Mouse (Mus musculus) midbrain, embryonic 15.5 days (tissue): ENCODE results near the gene Rnf180. TPM values are rescaled to one million over a fixed set of nuclear protein-coding genes. Genes with fewer than 3 reads are reported as not detected.

Experiments
- ATAC-seq: fragments of 200-750 bp; cut with Nextera tagmentation; replicated peaks from 2 replicates; pipeline ENCODE4 v1.8.0; 2017; ENCODE audit warnings: moderate TSS enrichment
- H3K27ac ChIP-seq: fragments of 300-500 bp; sonication (generic); 2 replicates; pipeline ENCODE4 v1.5.1; 2015; ENCODE audit warnings: mild to moderate bottlenecking, inconsistent platforms
- H3K27me3 ChIP-seq: fragments of 300-500 bp; sonication (generic); replicated peaks from 2 replicates; pipeline ENCODE4 v1.6.1; 2015; ENCODE audit warnings: inconsistent platforms
- H3K36me3 ChIP-seq: fragments of 300-500 bp; sonication (generic); replicated peaks from 2 replicates; pipeline ENCODE4 v1.6.1; 2015; ENCODE audit warnings: inconsistent platforms
- H3K4me1 ChIP-seq: fragments of 300-500 bp; sonication (generic); 2 replicates; pipeline ENCODE4 v1.6.1; 2015; ENCODE audit warnings: inconsistent platforms
- H3K4me2 ChIP-seq: fragments of 300-500 bp; sonication (generic); 2 replicates; pipeline ENCODE4 v1.6.1; 2015; ENCODE audit warnings: inconsistent platforms, mild to moderate bottlenecking, moderate library complexity
- H3K4me3 ChIP-seq: fragments of 300-500 bp; sonication (generic); 2 replicates; pipeline ENCODE4 v1.5.1; 2015; ENCODE audit warnings: mild to moderate bottlenecking, inconsistent platforms
- H3K9ac ChIP-seq: fragments of 300-500 bp; sonication (generic); 2 replicates; pipeline ENCODE4 v1.6.1; 2015; ENCODE audit warnings: mild to moderate bottlenecking, inconsistent platforms
- H3K9me3 ChIP-seq: fragments of 300-500 bp; sonication (generic); 2 replicates; pipeline ENCODE4 v1.6.1; 2016; ENCODE audit warnings: inconsistent platforms
- WGBS: fragments of 180-500 bp; shearing (Covaris S2); methylation state at CpG from one replicate; pipeline ENCODE4 v1.1.7; 2015; ENCODE audit warnings: mixed read lengths; 5-methylcytosine and 5-hydroxymethylcytosine counted together
- polyA plus RNA-seq: library from polyadenylated mRNA; unstranded; fragments of >200 nt; fragmentation: Nextera tagmentation; extraction: Ambion mirVana; gene quantifications from 2 replicates; pipeline ENCODE4 v1.2.1, GENCODE M21; 2015

Rnf180 gene
- polyA plus RNA-seq, 1 experiment from 2014 or later: 34.3 TPM

- Histone ChIP-seq H3K4me3 (no peak overlapping the region), H3K9me3 (no peaks in the 10 kb centered on the region), H3K4me1 (no peaks in the 10 kb centered on the region), H3K36me3 (no peaks in the 10 kb centered on the region), H3K9ac (no peak overlapping the region), H3K27ac (no peak overlapping the region), H3K4me2 (no peak overlapping the region), H3K27me3 (no peaks in the 10 kb centered on the region)
- ATAC-seq: no peak
- WGBS: 77% methylated on average over 4 of the region's 4 CpGs
Measured at GRCm38 (mm10) chr13:105100705-105101104, 193.9 kb downstream of the Rnf180 start.

GRCm38 (mm10) chr13:105096316-105096715 lies 198.3 kb downstream of the Rnf180 start:
- WGBS: 65% methylated on average over 2 of the region's 2 CpGs
- H3K4me1 ChIP-seq: no peaks in the 10 kb centered on the region
- H3K9ac ChIP-seq: no peak overlapping the region
- no peaks in the 10 kb centered on the region for H3K9me3 ChIP-seq
- no peak for ATAC-seq
- H3K4me2 ChIP-seq: no peak overlapping the region
- H3K4me3 ChIP-seq: no peak overlapping the region
- H3K36me3 ChIP-seq: no peaks in the 10 kb centered on the region
- H3K27ac ChIP-seq: no peak overlapping the region
- no peaks in the 10 kb centered on the region for H3K27me3 ChIP-seq

DNA sequence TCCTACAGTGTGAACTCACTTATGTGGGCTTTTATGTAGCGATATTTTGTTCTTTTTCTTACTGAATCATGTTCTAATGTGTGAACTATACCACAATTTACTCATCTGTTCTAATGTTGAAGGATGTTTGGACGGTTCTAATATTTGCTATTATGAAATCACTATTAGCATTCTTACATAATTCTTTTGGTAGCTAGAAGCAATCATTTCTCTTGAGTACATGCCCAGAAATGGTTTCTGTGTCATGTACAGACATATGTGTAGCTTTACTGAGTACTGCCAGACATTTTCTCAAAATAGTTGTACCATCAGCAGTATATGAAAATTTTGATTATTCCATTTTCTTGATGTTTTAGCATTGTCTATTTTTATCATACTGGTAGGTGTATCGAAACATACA lies 205.3 kb downstream of the Rnf180 start:
- Histone ChIP-seq H3K36me3 (no peaks in the 10 kb centered on the region), H3K9me3 (no peaks in the 10 kb centered on the region), H3K27ac (no peak overlapping the region), H3K27me3 (no peaks in the 10 kb centered on the region), H3K9ac (no peak overlapping the region), H3K4me1 (no peaks in the 10 kb centered on the region), H3K4me3 (no peak overlapping the region), H3K4me2 (no peak overlapping the region)
- no peak for ATAC-seq
- 90% methylated on average over 3 of the region's 3 CpGs for WGBS

- WGBS: 90% methylated on average over 10 of the region's 10 CpGs
- Histone ChIP-seq H3K9ac (no peak within 1 kb of the TSS), H3K27me3 (no peaks in the 10 kb centered on the region), H3K36me3 (no peaks in the 10 kb centered on the region), H3K4me3 (no peak within 1 kb of the TSS), H3K4me1 (no peaks in the 10 kb centered on the region), H3K4me2 (no peak within 1 kb of the TSS), H3K9me3 (no peaks in the 10 kb centered on the region), H3K27ac (no peak within 1 kb of the TSS)
- ATAC-seq: no peak
Measured at GRCm38 (mm10) chr13:105081862-105082261, 212.8 kb downstream of the Rnf180 start, which contains the start of gene 4933425L06Rik. 4933425L06Rik (plus strand) TSS chr13:105082122.

Other genes with a start within 250 kb of the Rnf180 start
- 4.5 and 5.0 TPM in 2 replicates for gene Rgs7bp, start 239.9 kb downstream of the Rnf180 start, polyA plus RNA-seq
- gene 4933425L06Rik, start 212.7 kb downstream of the Rnf180 start, polyA plus RNA-seq: not detected in 2 replicates
- gene Htr1a, start 148.8 kb upstream of the Rnf180 start, polyA plus RNA-seq: 2.6 and 3.2 TPM in 2 replicates